Mouse (Mus musculus) c-Kit-positive CD71-negative TER-119-negative erythroid progenitor cells, embryonic 14.5 days (primary cell): ENCODE data around the gene Adamts5.

Experiments
- DNase-seq: peaks from one replicate; pipeline ENCODE4 v3.0.0-alpha.2; 2013; ENCODE audit warnings: low read depth

Gene Adamts5

DNA sequence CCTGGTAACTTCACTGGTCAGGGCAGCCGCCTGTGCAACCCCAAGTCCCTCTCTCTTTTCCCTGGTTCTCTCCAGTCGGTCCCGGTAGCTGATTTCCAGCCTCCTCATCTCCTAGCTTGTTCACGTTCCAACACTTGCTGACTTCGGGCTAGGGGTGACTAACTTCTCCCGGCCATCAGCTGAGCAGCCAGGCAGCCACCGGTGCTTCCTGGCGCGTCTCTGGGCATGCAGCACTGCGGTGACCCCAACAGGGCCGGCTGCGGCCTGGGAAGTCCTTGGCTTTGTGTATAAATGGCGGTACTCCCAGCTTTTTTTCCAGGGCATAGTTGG is at the start of gene Adamts5:
Adamts5 (minus strand) TSS at position 248 of the 330 bp plus-strand sequence.
- DNase-seq, result no peak

DNA sequence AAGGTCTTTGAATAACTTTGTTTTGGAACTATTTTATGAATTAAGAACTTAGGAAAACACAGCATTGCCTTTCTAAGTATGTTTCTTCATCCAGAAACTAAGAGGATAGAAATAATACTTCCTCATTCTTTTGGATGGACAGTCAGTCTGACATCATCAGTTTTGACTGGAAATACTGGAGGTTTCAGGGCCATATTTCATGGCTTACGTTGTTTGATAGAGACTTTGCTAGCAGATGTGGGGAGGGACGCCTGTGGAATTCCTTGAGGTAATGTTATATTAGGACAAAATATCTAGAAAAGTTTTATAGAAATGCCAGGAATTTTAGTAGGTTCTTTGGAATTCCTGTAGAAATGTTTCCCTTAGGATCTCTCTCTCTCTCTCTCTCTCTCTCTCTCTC is 48.7 kb upstream of the Adamts5 start:
- no peak for DNase-seq

- no peak for DNase-seq
Observed at GRCm38 (mm10) chr16:85926004-85926403, 24.4 kb upstream of the Adamts5 start.

DNA sequence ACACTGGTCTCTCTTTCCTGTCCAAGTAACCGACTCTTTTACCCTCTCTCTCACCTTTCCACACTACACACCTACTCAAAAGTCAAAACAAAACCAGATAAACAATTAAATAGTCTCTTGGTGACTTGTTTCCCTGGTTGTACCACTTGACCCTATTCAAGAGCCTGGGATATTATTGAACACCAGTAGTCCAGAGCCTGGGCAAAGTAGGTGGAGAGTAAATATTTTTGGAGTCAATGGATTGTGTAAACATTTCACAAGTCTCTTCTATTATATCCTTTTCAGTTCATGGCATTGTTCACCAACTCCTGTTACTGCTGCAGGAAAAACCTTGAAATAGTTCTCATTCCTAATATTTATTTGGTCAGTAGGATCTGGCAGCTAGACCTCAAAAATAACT is 20.8 kb upstream of the Adamts5 start:
- no peak for DNase-seq

- DNase-seq, result no peak
Observed at GRCm38 (mm10) chr16:85920122-85920521, 18.5 kb upstream of the Adamts5 start.

DNA sequence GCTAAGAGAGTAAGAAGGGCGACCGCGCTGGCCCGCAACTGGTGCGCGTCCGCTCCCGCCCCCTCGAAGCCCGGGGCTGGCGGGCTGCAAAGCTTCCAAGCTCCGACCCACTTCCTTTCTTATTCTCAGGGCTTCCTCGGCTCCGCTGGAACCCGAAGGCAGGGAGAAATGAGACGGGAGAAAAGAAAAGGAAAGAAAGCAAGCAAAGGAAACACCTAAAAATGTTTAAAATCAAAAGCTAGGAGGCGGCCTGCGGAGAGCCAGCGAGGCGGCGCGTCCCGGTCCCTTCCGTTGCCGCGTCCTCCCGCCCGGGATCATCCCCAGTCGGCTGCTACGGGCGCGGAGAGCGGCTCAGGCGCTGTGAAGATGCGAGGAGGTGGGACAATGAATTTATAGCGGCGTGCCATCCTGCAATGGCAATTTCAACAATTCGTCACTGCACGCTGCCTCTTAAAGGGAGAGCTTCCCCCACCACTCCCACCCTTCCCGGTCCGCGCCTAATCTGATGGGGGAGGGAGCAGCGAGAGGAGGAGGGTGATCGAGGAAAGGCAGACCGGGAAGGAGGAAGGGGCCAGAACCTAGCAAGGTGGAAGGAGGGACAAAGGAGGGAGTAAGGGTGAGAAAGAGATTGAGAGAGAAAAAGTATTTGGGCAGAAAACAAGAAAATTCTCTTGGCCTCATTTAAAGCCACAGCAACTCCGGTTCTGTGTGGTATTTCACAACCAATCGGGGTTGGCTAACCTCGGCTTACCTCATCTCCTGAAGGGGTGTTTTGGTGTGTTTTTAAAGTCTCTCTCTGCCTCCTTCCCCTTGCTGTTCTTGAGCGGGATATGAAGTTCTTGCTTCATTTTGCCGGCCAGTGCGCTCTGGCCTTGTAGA is 687 bp downstream of the Adamts5 start:
- peak; percentile 16 for DNase-seq

GRCm38 (mm10) chr16:85899790-85900587 is 1.6 kb downstream of the Adamts5 start:
- no peak for DNase-seq

- no peak for DNase-seq
Observed at GRCm38 (mm10) chr16:85899301-85899721, 2.3 kb downstream of the Adamts5 start.

DNA sequence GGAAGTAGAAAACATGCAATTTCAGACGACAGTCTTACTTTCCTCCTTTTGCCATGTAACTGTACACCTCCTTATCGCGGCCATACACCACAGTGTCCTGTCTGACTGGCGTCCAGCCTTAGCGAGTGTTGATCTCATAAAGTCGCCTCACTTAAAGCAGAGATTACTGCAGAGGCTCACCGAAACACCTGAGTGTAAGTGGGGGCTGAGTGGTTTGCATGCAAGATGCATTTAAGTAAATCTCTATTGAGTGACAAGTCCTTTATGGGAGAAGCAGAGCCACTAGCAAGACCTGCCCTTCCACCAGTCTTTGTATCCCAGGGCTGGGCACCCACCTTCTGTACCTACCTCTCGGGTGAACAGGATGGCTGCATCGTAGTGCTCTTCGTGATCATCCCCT is 2.8 kb downstream of the Adamts5 start:
- DNase-seq, result no peak

DNA sequence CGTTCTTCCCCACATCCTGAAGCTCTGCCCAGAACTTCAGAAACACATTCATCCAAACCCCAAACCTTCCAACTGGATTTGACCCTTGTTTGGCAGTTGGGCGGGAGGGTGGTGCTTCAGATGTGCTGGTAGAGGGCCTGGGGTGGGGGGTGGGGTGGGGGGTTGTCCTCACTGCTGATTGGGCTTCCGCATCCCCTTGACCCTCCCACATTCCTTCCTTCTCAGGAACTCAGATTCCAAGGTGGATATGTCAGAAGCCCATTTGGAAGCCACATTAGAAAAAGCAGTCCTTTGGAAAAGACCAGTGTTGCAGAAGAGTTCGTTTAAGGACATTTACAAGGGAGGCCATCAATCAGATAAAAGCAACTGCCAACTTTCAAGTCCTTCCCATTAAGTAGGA is 3.2 kb downstream of the Adamts5 start:
- DNase-seq, result no peak

DNA sequence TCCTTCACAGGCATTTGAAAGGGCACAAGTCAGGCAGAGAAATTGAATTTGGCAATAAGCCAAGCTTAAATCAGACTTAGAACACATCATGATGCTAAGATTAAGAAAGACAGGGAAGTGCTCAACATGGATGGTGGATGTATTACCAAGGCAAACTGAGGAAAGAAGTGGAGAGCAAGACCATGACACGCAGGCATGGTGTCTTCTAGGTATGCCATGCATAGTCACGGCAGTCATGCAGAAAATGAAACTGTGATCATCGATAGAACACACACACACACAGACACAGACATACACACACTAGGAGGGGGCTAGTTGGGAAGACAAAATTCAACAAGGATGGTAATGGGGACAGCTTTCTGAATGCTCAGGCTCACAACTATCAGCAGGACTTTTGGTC is 3.8 kb downstream of the Adamts5 start:
- DNase-seq, result no peak

- no peak for DNase-seq
Observed at GRCm38 (mm10) chr16:85895948-85896347, 5.7 kb downstream of the Adamts5 start.

DNA sequence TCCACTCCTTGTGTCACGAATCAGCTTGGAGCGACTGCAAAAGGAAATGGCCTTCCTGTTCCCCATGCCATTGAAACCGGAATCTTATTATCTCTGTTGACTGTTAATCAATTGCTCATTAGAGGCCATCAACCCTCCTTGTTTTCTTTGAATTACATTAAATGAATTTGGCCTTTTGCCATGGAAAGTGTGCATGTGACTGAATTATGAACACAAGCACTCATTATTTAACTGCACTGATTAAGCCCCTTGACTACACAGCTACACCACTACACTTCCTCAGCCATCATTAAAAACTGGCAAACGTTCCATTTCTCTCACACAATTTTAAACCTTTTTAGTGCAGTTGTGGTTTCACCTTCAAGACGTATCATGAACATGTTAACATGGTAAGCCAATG is 11.8 kb downstream of the Adamts5 start:
- DNase-seq, result no peak

- DNase-seq, result no peak
Observed at GRCm38 (mm10) chr16:85887289-85888051, 14.2 kb downstream of the Adamts5 start.

DNA sequence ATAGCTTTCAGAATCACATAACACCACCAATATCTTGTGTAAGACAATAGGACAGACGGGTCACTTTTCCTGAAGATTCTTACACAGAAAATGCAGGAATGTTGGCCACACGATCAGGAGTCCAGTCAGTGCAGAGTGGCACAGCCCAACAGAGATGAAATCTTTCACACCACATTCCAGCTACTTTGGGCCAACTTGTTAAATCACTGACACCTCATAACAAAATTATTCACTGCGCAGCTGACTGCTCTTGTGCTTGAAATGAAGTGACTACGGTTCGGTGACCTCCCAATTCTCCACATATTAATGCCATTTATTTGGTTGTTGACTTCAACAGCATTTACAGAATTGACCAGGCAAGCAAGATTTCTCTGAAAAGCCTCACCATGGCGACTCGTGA is 22.6 kb downstream of the Adamts5 start:
- no peak for DNase-seq

DNA sequence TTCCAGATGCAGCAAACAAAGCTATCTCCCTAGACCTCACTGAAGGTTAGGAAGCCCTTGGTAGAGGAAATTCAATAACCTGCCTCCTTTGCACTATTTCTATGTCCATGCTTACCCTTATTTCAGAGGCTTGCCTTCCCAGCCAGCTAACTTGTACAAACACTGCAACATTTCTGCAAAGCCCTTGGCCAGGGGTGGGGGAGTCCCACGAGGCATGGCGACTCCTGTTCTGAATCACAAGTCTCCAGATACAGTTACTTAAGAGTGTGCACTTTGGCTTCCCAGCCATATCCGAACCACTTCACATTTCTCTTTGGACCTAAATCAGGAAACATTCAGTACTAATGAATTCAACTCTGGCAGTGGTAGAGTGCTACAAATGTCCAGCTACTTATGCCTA is 27.5 kb downstream of the Adamts5 start:
- no peak for DNase-seq

GRCm38 (mm10) chr16:85871971-85872370 is 29.7 kb downstream of the Adamts5 start:
- no peak for DNase-seq

DNA sequence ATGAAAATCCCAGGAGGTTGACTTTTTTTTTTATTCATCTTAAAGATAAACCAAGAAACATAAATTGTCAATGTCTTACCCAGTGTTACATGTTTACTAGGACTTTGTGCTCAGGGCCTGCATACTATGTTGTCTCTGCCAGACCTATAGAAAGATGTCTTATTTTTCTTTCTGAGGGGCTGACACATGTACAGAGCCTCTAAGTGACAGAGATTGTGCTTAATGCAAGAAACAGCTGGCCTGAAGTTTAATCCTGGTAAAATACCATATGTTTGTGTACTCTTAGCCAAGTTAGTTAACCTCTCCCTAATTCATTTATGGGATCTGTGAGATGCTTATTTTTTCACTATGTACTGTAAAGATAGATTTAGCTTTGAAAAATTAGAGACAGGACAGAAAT is 30.4 kb downstream of the Adamts5 start:
- DNase-seq, result no peak

DNA sequence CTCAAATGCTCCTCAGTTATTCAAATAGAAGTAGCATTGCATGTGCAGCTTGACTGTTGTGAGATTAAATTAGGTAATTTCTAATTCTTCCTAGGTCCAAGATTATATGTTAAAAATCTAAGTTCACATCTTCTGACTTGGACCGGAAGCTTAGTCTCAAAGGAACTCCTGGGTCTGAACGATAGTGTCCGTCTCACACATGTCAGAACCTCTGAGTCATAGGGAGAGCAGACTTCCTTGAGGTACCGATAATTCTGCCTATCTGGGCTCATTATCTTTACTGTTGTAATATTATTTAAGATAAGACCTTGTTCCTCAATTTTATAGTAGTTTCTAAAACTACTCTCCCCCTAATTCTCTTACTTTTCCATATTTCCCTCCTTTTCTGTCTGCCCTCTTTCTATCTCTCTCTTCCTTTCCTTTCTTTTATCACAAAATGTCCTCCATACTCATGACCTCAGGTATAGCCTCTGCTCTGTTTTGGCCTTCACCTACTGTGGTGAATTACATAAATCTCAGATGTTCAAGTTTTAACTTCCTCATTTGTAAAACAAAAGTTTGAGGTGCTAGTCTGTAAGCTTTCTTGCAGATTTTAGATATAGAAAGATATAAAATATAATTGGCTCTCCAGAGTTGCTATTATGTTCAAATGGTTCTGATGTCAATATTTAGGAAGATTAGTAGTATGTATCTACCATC is 36.8 kb downstream of the Adamts5 start:
- no peak for DNase-seq

GRCm38 (mm10) chr16:85854505-85854904 is 47.1 kb downstream of the Adamts5 start:
- DNase-seq, result no peak

DNA sequence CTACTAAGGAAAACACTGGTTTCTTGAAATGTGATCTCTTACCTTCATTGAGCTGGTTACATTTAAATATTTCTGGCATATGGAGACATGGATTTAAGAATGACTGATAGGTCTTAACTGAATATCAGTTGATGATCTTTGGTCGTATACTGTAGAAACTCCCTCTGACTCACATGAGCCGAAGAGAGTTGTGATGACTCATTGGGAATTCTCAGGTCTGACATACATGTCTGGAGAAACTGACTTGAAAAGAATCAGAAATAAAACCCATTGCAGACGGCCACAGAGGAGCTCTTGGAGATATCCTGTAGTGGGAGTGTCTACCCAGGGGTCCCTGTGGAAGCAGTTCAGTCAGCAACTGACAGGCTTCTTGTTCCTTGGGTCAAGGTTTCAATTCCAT is 74.6 kb downstream of the Adamts5 start:
- DNase-seq, result no peak

- no peak for DNase-seq
Observed at GRCm38 (mm10) chr16:85822330-85822916, 79.2 kb downstream of the Adamts5 start.
